Mouse (Mus musculus): ENCODE results near the gene Rnft1. TPM values are rescaled to one million over a fixed set of nuclear protein-coding genes. Genes with fewer than 3 reads are reported as not detected.
"Not testable (repeated sequence)": the region's sequence is repeated elsewhere in the genome, so short reads cannot be mapped to it uniquely, and the experiment has no call there.

Gene Rnft1
- total RNA-seq (2021) = 10 to 100 TPM; 27.5 to 31.5 TPM
- long read RNA-seq, experiment 1, full-length matches to known transcripts = 8 of 30 reads
- long read RNA-seq, experiment 1, partial matches to known transcripts = 15 of 30 reads
- long read RNA-seq, experiment 1, other reads (novel, unspliced or antisense) = 7 of 30 reads
- long read RNA-seq, experiment 2, full-length matches to known transcripts = 5 of 26 reads
- long read RNA-seq, experiment 2, partial matches to known transcripts = 14 of 26 reads
- long read RNA-seq, experiment 2, other reads (novel, unspliced or antisense) = 7 of 26 reads

- intact Hi-C loops (cut with DNase I) = loop anchor here (5.0 kb wide), 1 partner anchor 127 kb away; the partner anchor contains the start of gene Med13
- peak; percentile 97 to 98 for DNase-seq (ENCODE audit: extremely low spot score in 1 of 2, low spot score in 2 of 2)
- peak within 1 kb of the TSS; percentile 95 for H3K27ac ChIP-seq
- peak within 1 kb of the TSS; percentile 94 for H3K4me3 ChIP-seq
- peak; percentile 34 for TF ChIP-seq CTCF (IDR thresholded peaks at IDR 0.05)
Measured at GRCm38 (mm10) chr11:86484101-86484868, at the start of gene Rnft1. Rnft1 (plus strand) TSS chr11:86484657.

- no peak overlapping the region for H3K27ac ChIP-seq
- TF ChIP-seq CTCF (IDR thresholded peaks at IDR 0.05) = peak; percentile 51
- H3K4me3 ChIP-seq = no peak overlapping the region
- no peak for DNase-seq (ENCODE audit: extremely low spot score in 1 of 2, low spot score in 2 of 2)
- intact Hi-C loops (cut with DNase I) = loop anchor here (10.0 kb wide), 1 partner anchor 152 kb away; no protein-coding TSS in a partner anchor
Measured at GRCm38 (mm10) chr11:86436843-86437242, 47.6 kb upstream of the Rnft1 start.

GRCm38 (mm10) chr11:86438261-86438660, 46.2 kb upstream of the Rnft1 start:
- no peak overlapping the region for H3K27ac ChIP-seq
- intact Hi-C loops (cut with DNase I) = loop anchor here (10.0 kb wide), 1 partner anchor 153 kb away; no protein-coding TSS in a partner anchor
- DNase-seq (ENCODE audit: extremely low spot score in 1 of 2, low spot score in 2 of 2) = no peak

GRCm38 (mm10) chr11:86440791-86441190, 43.7 kb upstream of the Rnft1 start:
- no peak for DNase-seq (ENCODE audit: extremely low spot score in 1 of 2, low spot score in 2 of 2)
- no peak overlapping the region for H3K4me3 ChIP-seq
- H3K27ac ChIP-seq = no peak overlapping the region
- TF ChIP-seq CTCF (IDR thresholded peaks at IDR 0.05) = no peak
- intact Hi-C loops (cut with DNase I) = no loop called here

More at GRCm38 (mm10) chr11:86438261-86438660, 46.2 kb upstream of the Rnft1 start:
- TF ChIP-seq CTCF (IDR thresholded peaks at IDR 0.05) = no peak
- no peak overlapping the region for H3K4me3 ChIP-seq

- no peak overlapping the region for H3K4me3 ChIP-seq
- TF ChIP-seq CTCF (IDR thresholded peaks at IDR 0.05) = no peak
- intact Hi-C loops (cut with DNase I) = no loop called here
- DNase-seq (ENCODE audit: extremely low spot score in 1 of 2, low spot score in 2 of 2) = no peak
- H3K27ac ChIP-seq = no peak overlapping the region
Measured at GRCm38 (mm10) chr11:86453991-86454390, 30.5 kb upstream of the Rnft1 start.

GRCm38 (mm10) chr11:86457545-86457944, 26.9 kb upstream of the Rnft1 start:
- DNase-seq (ENCODE audit: extremely low spot score in 1 of 2, low spot score in 2 of 2) = no peak
- no peak overlapping the region for H3K27ac ChIP-seq
- H3K4me3 ChIP-seq = no peak overlapping the region
- intact Hi-C loops (cut with DNase I) = no loop called here
- TF ChIP-seq CTCF (IDR thresholded peaks at IDR 0.05) = no peak; the same call in 1 of the 2 replicates

- TF ChIP-seq CTCF (IDR thresholded peaks at IDR 0.05) = no peak
- intact Hi-C loops (cut with DNase I) = no loop called here
- no peak for DNase-seq (ENCODE audit: extremely low spot score in 1 of 2, low spot score in 2 of 2)
- Histone ChIP-seq H3K27ac (no peak overlapping the region), H3K4me3 (no peak overlapping the region)
Measured at GRCm38 (mm10) chr11:86458866-86459265, 25.6 kb upstream of the Rnft1 start.

GRCm38 (mm10) chr11:86462579-86462978, 21.9 kb upstream of the Rnft1 start:
- no peak for DNase-seq (ENCODE audit: extremely low spot score in 1 of 2, low spot score in 2 of 2)
- TF ChIP-seq CTCF (IDR thresholded peaks at IDR 0.05) = no peak
- Histone ChIP-seq H3K4me3 (no peak overlapping the region), H3K27ac (no peak overlapping the region)
- intact Hi-C loops (cut with DNase I) = loop anchor here (5.0 kb wide), 2 partner anchors 80 to 205 kb away; partner anchors contain the start of gene Ints2

GRCm38 (mm10) chr11:86464275-86464674, 20.2 kb upstream of the Rnft1 start:
- H3K4me3 ChIP-seq, H3K27ac ChIP-seq: not testable (repeated sequence)
- TF ChIP-seq CTCF (IDR thresholded peaks at IDR 0.05) = peak; percentile 73
- DNase-seq (ENCODE audit: extremely low spot score in 1 of 2, low spot score in 2 of 2) = peak; percentile 49 to 70
- intact Hi-C loops (cut with DNase I) = loop anchor here (5.0 kb wide), 2 partner anchors 82 to 207 kb away; partner anchors contain the start of gene Ints2

GRCm38 (mm10) chr11:86468345-86468744, 16.1 kb upstream of the Rnft1 start:
- DNase-seq (ENCODE audit: extremely low spot score in 1 of 2, low spot score in 2 of 2) = no peak
- Histone ChIP-seq H3K27ac (no peak overlapping the region), H3K4me3 (no peak overlapping the region)
- TF ChIP-seq CTCF (IDR thresholded peaks at IDR 0.05) = no peak
- intact Hi-C loops (cut with DNase I) = no loop called here

GRCm38 (mm10) chr11:86468971-86469370, 15.5 kb upstream of the Rnft1 start:
- intact Hi-C loops (cut with DNase I) = no loop called here
- DNase-seq (ENCODE audit: extremely low spot score in 1 of 2, low spot score in 2 of 2) = no peak
- no peak overlapping the region for H3K27ac ChIP-seq

GRCm38 (mm10) chr11:86471785-86472184, 12.7 kb upstream of the Rnft1 start:
- DNase-seq (ENCODE audit: extremely low spot score in 1 of 2, low spot score in 2 of 2) = no peak
- no peak overlapping the region for H3K4me3 ChIP-seq
- no peak for TF ChIP-seq CTCF (IDR thresholded peaks at IDR 0.05)
- no peak overlapping the region for H3K27ac ChIP-seq
- intact Hi-C loops (cut with DNase I) = no loop called here

More at GRCm38 (mm10) chr11:86468971-86469370, 15.5 kb upstream of the Rnft1 start:
- TF ChIP-seq CTCF (IDR thresholded peaks at IDR 0.05) = no peak
- no peak overlapping the region for H3K4me3 ChIP-seq
